Mouse (Mus musculus): ENCODE data around the gene Prmt9. TPM values are rescaled to one million over a fixed set of nuclear protein-coding genes. Genes with fewer than 3 reads are reported as not detected.
A peak's percentile ranks its signal among the peaks of the same experiment; 100 is the strongest.

The Prmt9 gene
- 22.7 and 24.1 TPM in 2 replicates for polyA plus RNA-seq (2014; fragmentation: Nextera tagmentation; extraction: Ambion mirVana)

DNA sequence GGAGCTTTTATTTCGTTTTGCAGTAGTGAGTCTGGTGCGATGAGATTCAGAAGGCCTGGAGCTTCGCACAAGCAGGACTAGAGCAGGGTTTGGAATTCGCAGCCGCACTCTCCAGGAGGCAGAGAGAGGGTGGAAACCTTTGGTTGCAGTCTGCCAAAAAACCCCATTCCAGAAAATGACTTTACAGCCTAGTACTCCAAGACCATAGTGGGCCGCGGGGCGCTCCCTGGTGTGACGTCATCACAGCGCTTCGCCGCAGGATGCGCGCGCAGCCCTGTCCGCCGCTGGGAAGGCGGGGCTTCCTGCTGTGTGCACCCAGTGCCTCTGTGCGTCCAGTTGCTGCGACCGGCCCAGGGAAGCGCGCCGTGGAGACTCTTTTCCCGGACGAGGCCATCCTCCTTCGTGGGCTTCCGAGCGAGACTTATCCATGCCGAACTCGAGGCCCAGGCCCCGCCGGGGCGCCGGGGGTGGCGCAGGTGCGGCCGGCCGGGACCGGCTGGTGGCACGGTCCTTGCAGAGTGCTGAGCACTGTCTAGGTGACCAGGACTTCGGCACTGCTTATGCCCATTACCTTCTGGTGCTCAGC lies at the start of gene Prmt9:
TSS of gene Prmt9 (plus strand) at position 277 of the 586 bp plus-strand sequence.
- H3K4me3 ChIP-seq (ENCODE audit: low read depth, low read length): peak within 1 kb of the TSS; percentile 87
- H3K9me3 ChIP-seq (replicated peaks; ENCODE audit: control insufficient read depth, low read length): no peaks in the 10 kb centered on the region
- H3K27ac ChIP-seq (ENCODE audit: low read depth, low read length): peak within 1 kb of the TSS; percentile 61
- DNase-seq (ENCODE audit: low spot score) (peak; percentile 93), ATAC-seq (peak; percentile 96)
- peaks cover 19% of the 10 kb centered on the region for H3K36me3 ChIP-seq (ENCODE audit: control insufficient read depth, insufficient read depth, low read length)
- H3K9ac ChIP-seq (ENCODE audit: low read length): peak within 1 kb of the TSS; percentile 92
- H3K4me2 ChIP-seq (ENCODE audit: low read length): peak within 1 kb of the TSS; percentile 65
- H3K4me1 ChIP-seq (ENCODE audit: control insufficient read depth, insufficient read depth, low read length): no peaks in the 10 kb centered on the region
- 3% methylated on average over 42 of the region's 42 CpGs for WGBS
- H3K27me3 ChIP-seq (replicated peaks; ENCODE audit: control insufficient read depth, insufficient read depth, low read length): no peaks in the 10 kb centered on the region

DNA sequence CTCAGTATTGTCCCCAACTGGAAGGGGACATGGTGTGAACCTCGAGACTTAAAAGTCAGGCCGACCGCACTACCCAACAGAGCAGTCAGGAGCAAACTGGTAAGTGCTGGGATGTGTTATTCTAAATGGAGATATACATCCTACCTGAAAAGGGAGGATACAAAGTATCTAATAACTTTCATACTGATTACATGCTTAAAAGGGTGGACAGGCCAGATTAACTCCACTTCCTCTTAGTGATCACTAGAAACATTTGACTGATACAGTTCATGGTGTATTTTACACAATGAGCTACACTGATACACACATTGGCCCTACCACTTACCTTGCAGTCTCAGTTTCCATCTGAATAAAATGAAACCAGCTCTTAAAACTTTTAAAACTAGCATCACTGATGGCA lies 48.9 kb upstream of the Prmt9 start:
- Histone ChIP-seq H3K36me3 (ENCODE audit: control insufficient read depth, insufficient read depth, low read length) (no peaks in the 10 kb centered on the region), H3K4me3 (ENCODE audit: low read depth, low read length) (no peak overlapping the region), H3K27ac (ENCODE audit: low read depth, low read length) (no peak overlapping the region), H3K9ac (ENCODE audit: low read length) (no peak overlapping the region), H3K9me3 (replicated peaks; ENCODE audit: control insufficient read depth, low read length) (no peaks in the 10 kb centered on the region), H3K4me1 (ENCODE audit: control insufficient read depth, insufficient read depth, low read length) (no peaks in the 10 kb centered on the region), H3K27me3 (replicated peaks; ENCODE audit: control insufficient read depth, insufficient read depth, low read length) (no peaks in the 10 kb centered on the region), H3K4me2 (ENCODE audit: low read length) (no peak overlapping the region)
- 90% methylated on average over 3 of the region's 3 CpGs for WGBS
- DNase-seq (ENCODE audit: low spot score) (no peak), ATAC-seq (no peak)

DNA sequence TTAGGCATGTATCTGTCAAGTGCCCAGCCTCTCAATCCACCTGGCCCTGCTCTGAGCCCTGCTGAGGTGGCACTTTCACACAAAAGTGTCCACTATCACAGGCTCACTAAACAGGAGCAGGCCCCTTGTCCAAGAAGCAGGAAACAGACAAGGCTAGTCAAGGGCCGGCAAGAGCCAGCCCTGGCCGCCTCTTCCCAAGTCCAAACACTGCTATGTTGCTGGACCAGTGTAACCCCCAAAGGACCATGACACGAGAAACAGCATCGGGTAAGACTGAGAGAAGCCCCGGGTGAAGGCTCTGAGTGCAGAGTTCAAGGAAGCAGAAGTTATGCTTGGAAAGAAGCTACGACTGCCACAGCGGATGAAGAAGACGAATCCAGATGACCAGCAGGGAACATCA lies 48.1 kb upstream of the Prmt9 start:
- H3K4me3 ChIP-seq (ENCODE audit: low read depth, low read length): no peak overlapping the region
- no peak overlapping the region for H3K4me2 ChIP-seq (ENCODE audit: low read length)
- H3K27ac ChIP-seq (ENCODE audit: low read depth, low read length): no peak overlapping the region
- no peak for ATAC-seq
- H3K9ac ChIP-seq (ENCODE audit: low read length): no peak overlapping the region
- 93% methylated on average over 8 of the region's 8 CpGs for WGBS
- no peak for DNase-seq (ENCODE audit: low spot score)
- H3K9me3 ChIP-seq (replicated peaks; ENCODE audit: control insufficient read depth, low read length): no peaks in the 10 kb centered on the region
- H3K36me3 ChIP-seq (ENCODE audit: control insufficient read depth, insufficient read depth, low read length): no peaks in the 10 kb centered on the region
- no peaks in the 10 kb centered on the region for H3K4me1 ChIP-seq (ENCODE audit: control insufficient read depth, insufficient read depth, low read length)
- H3K27me3 ChIP-seq (replicated peaks; ENCODE audit: control insufficient read depth, insufficient read depth, low read length): no peaks in the 10 kb centered on the region

DNA sequence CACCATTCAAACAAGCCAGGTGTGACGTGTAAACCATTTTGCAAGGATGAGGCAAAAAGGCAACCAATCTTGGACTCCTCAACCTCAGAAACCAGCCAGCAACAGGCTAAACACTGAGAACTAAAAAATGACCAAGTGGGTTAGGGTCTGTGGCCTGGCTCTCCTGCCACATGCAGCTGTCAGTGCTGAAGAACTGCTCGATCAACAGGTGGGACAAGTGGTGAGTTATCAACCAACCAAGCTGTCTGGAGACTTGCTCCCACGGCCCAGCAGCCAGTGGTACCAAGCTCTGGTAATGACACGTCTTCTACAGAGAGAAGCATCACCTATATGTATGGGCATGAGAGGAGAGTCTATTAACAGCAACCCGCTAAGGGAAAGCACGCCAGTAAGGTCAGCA lies 46.6 kb upstream of the Prmt9 start:
- ATAC-seq (no peak), DNase-seq (ENCODE audit: low spot score) (no peak)
- WGBS: 92% methylated on average over 6 of the region's 6 CpGs
- Histone ChIP-seq H3K4me3 (ENCODE audit: low read depth, low read length) (no peak overlapping the region), H3K4me1 (ENCODE audit: control insufficient read depth, insufficient read depth, low read length) (no peaks in the 10 kb centered on the region), H3K9me3 (replicated peaks; ENCODE audit: control insufficient read depth, low read length) (no peaks in the 10 kb centered on the region), H3K9ac (ENCODE audit: low read length) (no peak overlapping the region), H3K4me2 (ENCODE audit: low read length) (no peak overlapping the region), H3K27me3 (replicated peaks; ENCODE audit: control insufficient read depth, insufficient read depth, low read length) (no peaks in the 10 kb centered on the region), H3K36me3 (ENCODE audit: control insufficient read depth, insufficient read depth, low read length) (no peaks in the 10 kb centered on the region), H3K27ac (ENCODE audit: low read depth, low read length) (no peak overlapping the region)

DNA sequence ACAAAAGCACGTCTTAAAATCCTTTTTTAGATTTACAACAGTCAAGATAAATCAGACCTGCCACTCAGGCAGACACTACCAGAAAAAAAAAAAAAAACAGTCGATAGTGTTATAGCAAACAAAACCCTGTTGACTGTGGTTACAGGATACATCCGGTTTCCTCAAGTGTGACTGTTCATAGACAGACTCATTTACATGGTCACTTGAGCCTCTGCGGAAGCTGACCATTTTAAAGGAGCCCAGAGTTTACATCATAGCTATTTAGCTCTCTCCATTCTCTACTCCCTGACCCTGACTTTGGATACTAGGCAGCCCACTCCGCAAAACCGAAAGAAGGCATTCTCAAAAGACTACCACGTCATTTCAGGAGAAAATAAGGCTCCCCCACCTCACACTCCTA lies 42.7 kb upstream of the Prmt9 start:
- Histone ChIP-seq H3K4me3 (ENCODE audit: low read depth, low read length) (no peak overlapping the region), H3K27me3 (replicated peaks; ENCODE audit: control insufficient read depth, insufficient read depth, low read length) (no peaks in the 10 kb centered on the region), H3K9me3 (replicated peaks; ENCODE audit: control insufficient read depth, low read length) (no peaks in the 10 kb centered on the region), H3K4me2 (ENCODE audit: low read length) (no peak overlapping the region), H3K36me3 (ENCODE audit: control insufficient read depth, insufficient read depth, low read length) (no peaks in the 10 kb centered on the region), H3K4me1 (ENCODE audit: control insufficient read depth, insufficient read depth, low read length) (no peaks in the 10 kb centered on the region), H3K27ac (ENCODE audit: low read depth, low read length) (no peak overlapping the region), H3K9ac (ENCODE audit: low read length) (no peak overlapping the region)
- DNase-seq (ENCODE audit: low spot score) (no peak), ATAC-seq (no peak)
- 87% methylated on average over 7 of the region's 7 CpGs for WGBS

DNA sequence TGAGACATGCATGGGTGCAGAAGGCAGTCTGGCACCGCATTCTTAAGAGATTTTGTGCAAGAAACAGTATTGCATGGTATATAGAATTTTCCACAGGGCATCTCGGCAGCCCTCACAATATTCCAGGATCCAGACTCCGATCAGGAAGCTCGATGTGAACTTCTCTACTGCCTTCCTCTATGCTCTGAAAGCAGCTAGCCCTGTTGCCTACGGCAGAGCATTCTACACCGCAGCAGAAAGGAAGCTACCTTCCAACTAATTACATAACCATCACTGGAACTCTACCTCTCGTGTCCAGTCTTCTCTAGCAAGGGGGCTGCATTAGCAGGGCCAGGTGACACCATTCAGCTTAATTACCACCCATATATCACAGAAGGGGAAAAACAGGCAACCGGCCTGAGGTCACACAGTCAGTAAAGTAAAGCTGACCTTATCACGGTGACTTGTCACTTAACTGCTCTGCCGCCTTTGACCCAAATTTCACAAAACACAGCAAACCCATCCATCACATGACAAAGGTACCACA lies 41.6 kb upstream of the Prmt9 start:
- Histone ChIP-seq H3K4me3 (ENCODE audit: low read depth, low read length) (no peak overlapping the region), H3K4me1 (ENCODE audit: control insufficient read depth, insufficient read depth, low read length) (no peaks in the 10 kb centered on the region), H3K27ac (ENCODE audit: low read depth, low read length) (no peak overlapping the region), H3K9me3 (replicated peaks; ENCODE audit: control insufficient read depth, low read length) (no peaks in the 10 kb centered on the region), H3K9ac (ENCODE audit: low read length) (no peak overlapping the region), H3K4me2 (ENCODE audit: low read length) (no peak overlapping the region), H3K36me3 (ENCODE audit: control insufficient read depth, insufficient read depth, low read length) (no peaks in the 10 kb centered on the region), H3K27me3 (replicated peaks; ENCODE audit: control insufficient read depth, insufficient read depth, low read length) (0 out of 2 replicates have a peak, but pooled peaks cover 1% of the 10 kb centered on the region)
- 92% methylated on average over 10 of the region's 10 CpGs for WGBS
- DNase-seq (ENCODE audit: low spot score): no peak
- no peak for ATAC-seq

DNA sequence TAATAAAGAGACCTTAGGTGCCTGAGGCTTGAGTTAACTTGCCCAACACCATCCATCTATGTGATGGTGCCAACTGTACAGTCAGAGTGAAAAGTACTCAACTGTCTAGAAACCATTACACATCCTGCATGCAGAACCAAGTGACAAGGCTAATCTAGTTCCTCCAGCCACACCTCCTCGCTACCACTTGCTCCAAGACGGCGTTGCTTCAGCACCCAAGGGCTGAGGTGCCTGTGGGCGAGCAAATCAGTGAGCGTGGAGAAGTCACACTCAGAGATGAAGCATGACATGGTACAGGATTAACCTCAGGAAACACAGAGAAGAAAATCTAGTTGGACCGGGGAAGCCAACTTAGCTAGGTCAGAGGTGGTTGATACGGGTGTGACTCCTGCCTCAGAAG lies 40.2 kb upstream of the Prmt9 start:
- no peak overlapping the region for H3K27ac ChIP-seq (ENCODE audit: low read depth, low read length)
- WGBS: 94% methylated on average over 7 of the region's 7 CpGs
- ATAC-seq (no peak), DNase-seq (ENCODE audit: low spot score) (no peak)
- H3K4me1 ChIP-seq (ENCODE audit: control insufficient read depth, insufficient read depth, low read length): no peaks in the 10 kb centered on the region
- no peak overlapping the region for H3K4me2 ChIP-seq (ENCODE audit: low read length)
- H3K9me3 ChIP-seq (replicated peaks; ENCODE audit: control insufficient read depth, low read length): no peaks in the 10 kb centered on the region
- H3K9ac ChIP-seq (ENCODE audit: low read length): no peak overlapping the region
- H3K36me3 ChIP-seq (ENCODE audit: control insufficient read depth, insufficient read depth, low read length): no peaks in the 10 kb centered on the region
- H3K27me3 ChIP-seq (replicated peaks; ENCODE audit: control insufficient read depth, insufficient read depth, low read length): 0 out of 2 replicates have a peak, but pooled peaks cover 7% of the 10 kb centered on the region
- no peak overlapping the region for H3K4me3 ChIP-seq (ENCODE audit: low read depth, low read length)

DNA sequence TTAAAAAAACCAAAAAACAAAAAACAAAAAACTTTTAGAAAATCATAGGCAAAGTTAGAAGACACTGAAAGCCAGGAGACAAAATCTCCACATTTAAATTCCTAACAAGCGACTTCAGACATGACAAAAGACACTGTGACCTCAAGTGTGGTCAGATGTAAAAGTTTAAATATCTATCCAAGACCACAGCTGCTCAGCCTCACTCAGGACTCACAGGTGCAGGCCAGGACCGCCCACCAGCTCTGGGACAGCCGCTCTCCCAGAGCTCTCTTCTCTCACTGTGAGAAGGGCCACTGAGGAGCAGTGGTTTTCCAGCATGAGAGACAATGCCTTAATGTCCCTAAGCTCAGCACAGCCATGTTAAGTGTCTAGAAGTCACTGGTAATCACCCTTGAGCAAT lies 38.8 kb upstream of the Prmt9 start:
- ATAC-seq: no peak
- 78% methylated on average over 3 of the region's 3 CpGs for WGBS
- no peak overlapping the region for H3K9ac ChIP-seq (ENCODE audit: low read length)
- no peak overlapping the region for H3K27ac ChIP-seq (ENCODE audit: low read depth, low read length)
- no peaks in the 10 kb centered on the region for H3K4me1 ChIP-seq (ENCODE audit: control insufficient read depth, insufficient read depth, low read length)
- no peak overlapping the region for H3K4me2 ChIP-seq (ENCODE audit: low read length)
- no peaks in the 10 kb centered on the region for H3K9me3 ChIP-seq (replicated peaks; ENCODE audit: control insufficient read depth, low read length)
- H3K27me3 ChIP-seq (replicated peaks; ENCODE audit: control insufficient read depth, insufficient read depth, low read length): peaks cover 15% of the 10 kb centered on the region; the same call in 1 of the 2 replicates
- no peak overlapping the region for H3K4me3 ChIP-seq (ENCODE audit: low read depth, low read length)
- H3K36me3 ChIP-seq (ENCODE audit: control insufficient read depth, insufficient read depth, low read length): no peaks in the 10 kb centered on the region
- no peak for DNase-seq (ENCODE audit: low spot score)

DNA sequence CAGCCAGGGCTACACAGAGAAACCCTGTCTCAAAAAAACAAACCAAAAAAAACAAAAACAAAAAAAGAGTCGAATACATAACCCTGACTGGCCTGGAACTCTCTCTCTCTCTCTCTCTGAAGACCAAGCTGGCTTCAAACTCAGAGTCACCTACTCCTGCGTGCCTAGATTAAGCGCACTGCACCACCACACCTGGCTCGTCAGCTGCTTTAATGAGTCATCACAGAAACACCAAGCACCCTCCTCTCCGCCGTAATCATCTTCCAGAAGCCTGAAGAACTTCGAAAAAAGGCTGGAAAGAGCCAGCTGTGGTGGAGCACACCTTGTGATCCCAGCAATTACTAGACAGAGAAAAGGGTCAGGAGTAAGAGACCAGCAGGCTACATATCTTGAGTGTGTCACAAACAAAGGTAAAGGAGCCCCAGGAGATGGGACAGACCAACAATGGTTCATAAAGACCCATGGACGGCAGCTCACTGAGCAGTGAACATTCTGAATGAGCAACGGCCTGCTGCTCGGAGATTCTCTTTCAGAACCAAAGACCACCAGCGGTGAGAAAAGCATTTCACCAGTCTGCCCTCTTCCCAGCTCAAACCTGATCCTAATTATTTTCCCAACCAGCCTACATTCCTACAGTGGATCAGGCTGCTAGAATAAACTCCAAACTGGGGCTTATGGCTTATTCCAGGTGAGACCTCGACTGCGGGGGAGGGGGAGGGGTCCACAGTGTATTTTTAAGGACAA lies 37.3 kb upstream of the Prmt9 start:
- no peak overlapping the region for H3K27ac ChIP-seq (ENCODE audit: low read depth, low read length)
- 14% methylated on average over 13 of the region's 13 CpGs for WGBS
- DNase-seq (ENCODE audit: low spot score): peak; percentile 20
- H3K36me3 ChIP-seq (ENCODE audit: control insufficient read depth, insufficient read depth, low read length): no peaks in the 10 kb centered on the region
- H3K27me3 ChIP-seq (replicated peaks; ENCODE audit: control insufficient read depth, insufficient read depth, low read length): peaks cover 15% of the 10 kb centered on the region; the same call in 1 of the 2 replicates
- no peak overlapping the region for H3K9ac ChIP-seq (ENCODE audit: low read length)
- H3K9me3 ChIP-seq (replicated peaks; ENCODE audit: control insufficient read depth, low read length): no peaks in the 10 kb centered on the region
- 0 out of 2 replicates have a peak, but pooled peaks cover 2% of the 10 kb centered on the region for H3K4me1 ChIP-seq (ENCODE audit: control insufficient read depth, insufficient read depth, low read length)
- no peak overlapping the region for H3K4me2 ChIP-seq (ENCODE audit: low read length)
- peak; percentile 33; the same call in 1 of the 2 replicates for ATAC-seq
- no peak overlapping the region for H3K4me3 ChIP-seq (ENCODE audit: low read depth, low read length)
